Mouse (Mus musculus) stomach, embryonic 16.5 days (tissue): ENCODE results near the gene Hist1h4i. TPM values are rescaled to one million over a fixed set of nuclear protein-coding genes. Genes with fewer than 3 reads are reported as not detected.

Experiments
- ATAC-seq: fragments of 200-750 bp; cut with Nextera tagmentation; 2 replicates; pipeline ENCODE4 v1.8.0; 2017; ENCODE audit warnings: moderate number of reproducible peaks, moderate TSS enrichment; ENCODE audit not compliant: insufficient read depth, low FRiP score
- H3K27ac ChIP-seq: fragments of 300-500 bp; sonication (generic); 2 replicates; pipeline ENCODE4 v1.5.1; 2014; ENCODE audit warnings: low read length
- H3K27me3 ChIP-seq: fragments of 300-500 bp; sonication (generic); 2 replicates; pipeline ENCODE4 v1.6.1; 2014; ENCODE audit warnings: low read length, control low read depth, mixed read lengths; ENCODE audit not compliant: control insufficient read depth, insufficient read depth
- H3K36me3 ChIP-seq: fragments of 300-500 bp; sonication (generic); 2 replicates; pipeline ENCODE4 v1.6.1; 2014; ENCODE audit warnings: low read length; ENCODE audit not compliant: control insufficient read depth, insufficient read depth
- H3K4me1 ChIP-seq: fragments of 300-500 bp; sonication (generic); 2 replicates; pipeline ENCODE4 v1.6.1; 2014; ENCODE audit warnings: low read length, control low read depth, mixed read lengths; ENCODE audit not compliant: control insufficient read depth, insufficient read depth
- H3K4me2 ChIP-seq: fragments of 300-500 bp; sonication (generic); 2 replicates; pipeline ENCODE4 v1.6.1; 2014; ENCODE audit warnings: low read depth, low read length, mixed read lengths
- H3K4me3 ChIP-seq: fragments of 300-500 bp; sonication (generic); replicated peaks from 2 replicates; pipeline ENCODE4 v1.5.1; 2014; ENCODE audit warnings: mild to moderate bottlenecking, low read length
- H3K9ac ChIP-seq: fragments of 300-500 bp; sonication (generic); 2 replicates; pipeline ENCODE4 v1.6.1; 2014; ENCODE audit warnings: low read length
- H3K9me3 ChIP-seq: fragments of 300-500 bp; sonication (generic); replicated peaks from 2 replicates; pipeline ENCODE4 v1.6.1; 2016; ENCODE audit warnings: low read length, control low read depth; ENCODE audit not compliant: control insufficient read depth
- WGBS: fragments of 180-500 bp; shearing (Covaris S2); extraction: QIAGEN DNeasy Blood & Tissue Kit; methylation state at CpG from one replicate; pipeline ENCODE4 v1.1.7; 2014; 5-methylcytosine and 5-hydroxymethylcytosine counted together
- polyA plus RNA-seq: library from polyadenylated mRNA; unstranded; fragments of >200 nt; fragmentation: Nextera tagmentation; extraction: Ambion mirVana; gene quantifications from 2 replicates; pipeline ENCODE4 v1.2.1, GENCODE M21; 2015

Hist1h4i gene
- polyA plus RNA-seq, 1 experiment from 2014 or later = 15.5 TPM

DNA sequence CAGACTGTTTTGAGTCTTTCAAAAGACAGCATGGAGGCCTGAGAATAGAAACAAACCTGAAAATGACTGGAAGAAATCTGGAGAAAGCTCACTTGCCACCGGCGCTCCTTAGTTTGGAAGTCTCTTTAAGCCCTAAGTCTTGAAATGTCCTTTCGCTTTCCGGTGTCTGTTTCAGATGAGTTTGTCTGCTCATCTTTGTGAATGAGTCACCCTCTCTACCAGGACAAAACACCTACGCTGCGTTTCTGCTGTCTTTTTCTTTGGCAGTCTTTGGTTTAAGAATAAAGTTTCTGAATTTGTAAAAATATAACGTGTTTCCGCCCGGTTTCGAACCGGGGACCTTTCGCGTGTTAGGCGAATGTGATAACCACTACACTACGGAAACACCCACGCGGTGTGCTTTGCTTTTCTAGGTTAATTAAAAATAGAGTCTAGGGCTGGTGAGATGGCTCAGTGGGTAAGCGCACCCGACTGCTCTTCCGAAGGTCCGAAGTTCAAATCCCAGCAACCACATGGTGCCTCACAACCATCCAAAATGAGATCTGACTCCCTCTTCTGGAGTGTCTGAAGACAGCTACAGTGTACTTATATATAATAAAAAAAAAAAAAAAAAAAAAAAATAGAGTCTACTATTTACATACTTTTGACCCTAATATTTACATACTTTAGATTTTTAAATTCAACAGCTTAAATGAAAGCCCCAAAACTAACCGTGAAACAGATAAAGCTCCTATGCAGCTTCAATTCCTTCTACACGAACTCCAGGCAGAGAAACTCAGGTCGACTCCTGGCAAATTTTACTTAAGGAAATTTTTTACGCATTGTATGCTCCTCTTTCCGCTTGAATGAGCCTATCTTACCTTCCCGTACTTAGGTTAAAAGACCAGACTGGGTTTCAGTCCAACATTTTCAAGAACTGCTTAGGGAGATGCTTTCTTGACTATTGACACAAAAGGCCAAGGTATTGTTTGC is 25.4 kb downstream of the Hist1h4i start:
- 16% methylated on average over 27 of the region's 27 CpGs for WGBS
- H3K4me3 ChIP-seq = peak overlapping the region; percentile 7
- no peaks in the 10 kb centered on the region for H3K9me3 ChIP-seq

DNA sequence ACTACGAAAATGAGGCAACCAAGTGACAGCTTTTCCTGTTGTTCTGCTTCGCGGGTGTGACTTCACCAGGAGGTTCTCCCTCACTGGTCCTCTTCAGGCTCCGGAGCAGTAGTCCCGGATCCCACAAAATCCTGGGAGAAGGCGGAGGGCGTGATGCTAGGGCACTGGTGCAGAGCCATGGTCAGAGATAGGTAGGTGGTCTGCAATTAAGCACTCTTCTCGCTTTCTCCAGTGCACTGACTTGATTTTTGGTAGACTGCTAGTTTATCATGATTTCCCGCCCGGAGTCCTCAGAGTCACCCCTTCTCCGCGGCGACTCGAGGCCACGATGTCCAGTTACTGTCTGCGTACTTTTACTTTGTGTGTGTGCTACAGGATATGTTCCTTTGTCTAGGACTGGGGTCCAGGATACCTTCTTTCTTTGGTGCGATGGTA is 26.7 kb downstream of the Hist1h4i start:
- peak overlapping the region; percentile 28 for H3K4me2 ChIP-seq
- no peaks in the 10 kb centered on the region for H3K4me1 ChIP-seq
- 9% methylated on average over 17 of the region's 17 CpGs for WGBS
- H3K9ac ChIP-seq = no peak overlapping the region
- H3K36me3 ChIP-seq = no peaks in the 10 kb centered on the region
- peaks cover 44% of the 10 kb centered on the region for H3K27me3 ChIP-seq
- no peak overlapping the region for H3K27ac ChIP-seq
- no peaks in the 10 kb centered on the region for H3K9me3 ChIP-seq
- H3K4me3 ChIP-seq = peak overlapping the region; percentile 6
- no peak for ATAC-seq

More for the DNA sequence above, 25.4 kb downstream of the Hist1h4i start:
- ATAC-seq = peak; percentile 76
- no peak overlapping the region for H3K9ac ChIP-seq
- no peaks in the 10 kb centered on the region for H3K4me1 ChIP-seq
- H3K4me2 ChIP-seq = peak overlapping the region; percentile 20; the same call in 1 of the 2 replicates
- H3K27ac ChIP-seq = no peak overlapping the region
- H3K27me3 ChIP-seq = peaks cover 31% of the 10 kb centered on the region
- H3K36me3 ChIP-seq = no peaks in the 10 kb centered on the region

DNA sequence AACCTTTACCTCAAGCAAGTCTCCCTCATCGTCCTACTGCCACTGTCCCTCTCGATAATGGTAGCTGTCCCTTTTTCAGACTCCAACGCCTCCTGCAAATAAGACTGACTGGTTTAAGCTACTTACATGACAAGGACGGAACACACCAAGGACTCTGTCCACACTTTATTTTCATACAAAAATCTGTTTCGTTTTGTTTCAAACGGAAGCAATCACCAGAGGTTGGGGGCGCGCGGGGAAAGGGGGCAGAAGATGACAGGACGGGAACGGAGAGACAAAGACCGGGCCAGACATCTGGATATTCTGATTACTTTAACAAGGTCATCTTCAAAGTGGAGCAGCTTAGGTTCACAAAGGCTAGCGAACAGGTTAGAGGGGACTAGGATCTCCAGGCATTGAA is 27.4 kb downstream of the Hist1h4i start:
- H3K4me2 ChIP-seq = no peak overlapping the region
- ATAC-seq = no peak
- 25% methylated on average over 13 of the region's 13 CpGs for WGBS

DNA sequence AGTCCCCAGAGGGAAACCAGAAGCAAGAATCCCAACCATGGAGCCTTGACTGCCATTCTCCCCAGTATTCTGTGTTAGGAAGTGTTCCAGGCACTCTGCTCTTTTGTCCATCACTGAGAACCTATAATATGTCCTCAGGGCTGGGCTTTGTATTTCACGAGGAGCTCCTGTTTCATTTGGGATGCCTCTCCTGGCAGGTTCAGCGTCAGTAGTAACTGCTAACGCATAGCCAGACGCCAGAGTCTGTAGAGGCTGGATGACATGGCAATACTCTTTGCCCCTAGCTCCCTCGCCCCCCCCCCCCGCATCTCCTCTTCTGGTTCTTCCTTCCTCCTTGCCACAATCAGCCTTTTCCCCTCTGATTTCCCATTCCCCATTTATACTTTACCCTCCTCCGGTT is 31.5 kb downstream of the Hist1h4i start, which contains the start of gene Prss16:
Prss16 (minus strand) TSS at position 101 of the 400 bp plus-strand sequence.
- H3K9ac ChIP-seq = no peak within 1 kb of the TSS
- 41% methylated on average over 6 of the region's 7 CpGs for WGBS
- H3K36me3 ChIP-seq = no peaks in the 10 kb centered on the region
- no peak for ATAC-seq
- no peak within 1 kb of the TSS for H3K4me2 ChIP-seq
- peaks cover 80% of the 10 kb centered on the region for H3K27me3 ChIP-seq
- no peak within 1 kb of the TSS for H3K4me3 ChIP-seq
- H3K9me3 ChIP-seq = no peaks in the 10 kb centered on the region
- H3K27ac ChIP-seq = no peak within 1 kb of the TSS
- peaks cover 12% of the 10 kb centered on the region; the same call in 1 of the 2 replicates for H3K4me1 ChIP-seq

More for the DNA sequence above, 27.4 kb downstream of the Hist1h4i start:
- Histone ChIP-seq H3K9ac (no peak overlapping the region), H3K36me3 (no peaks in the 10 kb centered on the region), H3K27me3 (peaks cover 51% of the 10 kb centered on the region), H3K4me1 (no peaks in the 10 kb centered on the region), H3K4me3 (no peak overlapping the region), H3K27ac (no peak overlapping the region), H3K9me3 (no peaks in the 10 kb centered on the region)

DNA sequence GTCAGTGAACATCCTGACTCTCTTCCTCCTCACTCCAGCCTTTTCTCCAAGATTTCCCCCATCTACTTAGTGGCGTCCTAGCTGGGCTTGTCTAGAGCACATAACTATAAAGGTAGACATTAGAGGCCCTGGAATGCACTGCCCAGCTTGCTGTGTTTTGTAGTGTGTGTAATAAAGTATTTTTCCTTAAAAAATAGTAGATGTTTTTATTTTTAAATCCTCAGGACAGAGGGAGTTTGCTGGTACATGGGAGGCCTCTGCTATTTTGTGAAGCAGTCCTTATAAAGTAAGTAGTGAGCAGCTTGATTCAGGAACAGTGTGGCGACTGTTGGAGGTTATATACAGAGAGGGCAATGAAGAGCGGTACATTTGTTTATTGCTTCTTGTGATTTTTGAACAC is 32.5 kb downstream of the Hist1h4i start:
- no peak overlapping the region for H3K4me3 ChIP-seq
- no peaks in the 10 kb centered on the region for H3K9me3 ChIP-seq
- 77% methylated on average over 3 of the region's 3 CpGs for WGBS
- peaks cover 12% of the 10 kb centered on the region; the same call in 1 of the 2 replicates for H3K4me1 ChIP-seq
- H3K4me2 ChIP-seq = no peak overlapping the region
- ATAC-seq = no peak
- H3K9ac ChIP-seq = no peak overlapping the region
- peaks cover 84% of the 10 kb centered on the region for H3K27me3 ChIP-seq
- no peaks in the 10 kb centered on the region for H3K36me3 ChIP-seq
- no peak overlapping the region for H3K27ac ChIP-seq

DNA sequence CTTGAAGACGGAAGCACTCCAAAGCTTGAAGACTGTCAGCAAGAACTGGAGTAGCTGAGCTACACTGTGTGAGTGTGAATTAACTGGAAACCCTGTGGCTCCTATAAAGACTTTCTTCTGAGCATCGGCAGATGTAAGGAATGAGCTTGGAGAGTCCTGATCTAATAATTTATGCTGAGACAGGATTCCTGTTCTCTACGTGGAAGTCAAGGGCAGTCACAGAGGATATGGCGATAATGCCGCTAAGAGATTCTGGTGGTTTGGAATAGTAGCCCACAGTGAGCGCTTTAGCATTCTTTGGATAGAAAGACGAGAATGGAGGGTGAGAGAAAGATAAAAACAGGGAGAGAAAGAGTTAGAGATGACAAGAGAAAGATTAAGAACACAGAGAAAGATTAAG is 33.3 kb downstream of the Hist1h4i start:
- WGBS = 54% methylated on average over 7 of the region's 7 CpGs
- no peak for ATAC-seq
- no peaks in the 10 kb centered on the region for H3K9me3 ChIP-seq
- no peak overlapping the region for H3K9ac ChIP-seq
- H3K4me2 ChIP-seq = no peak overlapping the region
- H3K27me3 ChIP-seq = peaks cover 87% of the 10 kb centered on the region
- H3K4me3 ChIP-seq = no peak overlapping the region
- H3K27ac ChIP-seq = no peak overlapping the region
- H3K4me1 ChIP-seq = peaks cover 12% of the 10 kb centered on the region; the same call in 1 of the 2 replicates
- H3K36me3 ChIP-seq = no peaks in the 10 kb centered on the region

DNA sequence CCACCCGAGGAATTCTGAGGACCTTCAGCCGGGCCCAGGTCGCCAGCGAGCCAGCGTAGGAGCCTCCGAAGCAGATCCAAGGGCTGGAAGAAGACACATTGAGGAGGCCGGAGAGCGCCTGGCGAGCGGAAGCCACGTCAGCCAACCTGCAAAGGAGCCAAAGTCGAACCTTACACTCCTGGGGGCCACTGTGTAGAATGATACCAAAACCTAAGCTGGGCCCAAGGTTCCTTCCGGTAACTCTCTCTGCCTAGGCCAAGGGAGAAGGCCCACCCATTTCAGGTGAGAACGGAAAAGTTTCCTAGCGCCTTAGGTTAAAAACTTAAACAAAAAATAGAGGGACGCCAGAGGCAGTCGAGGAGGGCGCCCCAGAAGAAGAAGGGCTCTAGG is 34.0 kb downstream of the Hist1h4i start:
- 5% methylated on average over 18 of the region's 18 CpGs for whole genome bisulfite sequencing
- Histone ChIP-seq H3K4me1 (peaks cover 12% of the 10 kb centered on the region; the same call in 1 of the 2 replicates), H3K9ac (peak overlapping the region; percentile 63), H3K36me3 (no peaks in the 10 kb centered on the region), H3K27me3 (peaks cover 85% of the 10 kb centered on the region), H3K27ac (no peak overlapping the region), H3K9me3 (no peaks in the 10 kb centered on the region), H3K4me3 (peak overlapping the region; percentile 61), H3K4me2 (peak overlapping the region; percentile 86)
- no peak for ATAC-seq

DNA sequence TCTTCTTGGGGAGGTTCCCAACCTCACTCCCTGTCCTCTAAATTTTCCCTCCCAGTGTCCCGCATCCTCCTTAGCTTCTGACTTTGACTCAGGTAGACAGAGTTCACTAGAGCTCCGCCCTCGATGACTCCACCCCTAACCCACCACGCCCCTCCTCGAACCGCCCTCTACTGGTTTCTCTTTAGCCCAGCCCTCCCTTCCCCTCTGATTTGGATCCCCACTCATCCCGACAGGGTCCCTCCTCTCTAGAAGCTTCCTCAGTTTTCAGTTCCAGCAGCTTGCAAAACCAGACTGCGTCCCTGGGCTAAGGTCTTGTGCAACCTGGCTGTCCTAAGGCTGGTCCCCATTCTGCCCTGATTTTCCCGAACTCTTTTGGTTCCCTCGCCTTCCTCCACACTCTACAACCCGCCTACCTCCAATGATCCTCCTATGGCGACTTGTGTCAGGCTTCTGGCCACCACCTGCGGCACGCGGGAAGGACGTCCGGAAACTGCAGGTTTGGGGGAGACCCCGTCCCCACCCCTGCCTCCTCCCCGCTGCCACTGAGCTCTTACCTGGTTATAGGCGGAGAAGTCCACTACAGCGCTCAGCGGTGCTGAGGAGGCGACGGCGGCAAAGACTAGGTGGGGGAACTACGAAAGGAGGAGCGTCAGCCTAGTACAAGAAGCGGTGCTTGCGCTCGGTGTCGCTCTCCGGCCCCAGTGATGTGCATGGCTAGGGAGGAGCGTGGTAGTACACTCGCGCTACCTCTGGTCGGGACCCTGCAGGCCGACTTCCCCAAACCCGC is 34.6 kb downstream of the Hist1h4i start:
- Histone ChIP-seq H3K36me3 (no peaks in the 10 kb centered on the region), H3K27me3 (peaks cover 89% of the 10 kb centered on the region)

More for the DNA sequence above, 34.6 kb downstream of the Hist1h4i start:
- Histone ChIP-seq H3K27ac (0 out of 2 replicates have a peak overlapping the region, but pooled peaks have one; percentile 2), H3K4me3 (peak overlapping the region; percentile 61), H3K4me1 (peaks cover 12% of the 10 kb centered on the region; the same call in 1 of the 2 replicates), H3K9me3 (no peaks in the 10 kb centered on the region), H3K9ac (peak overlapping the region; percentile 63), H3K4me2 (peak overlapping the region; percentile 86)
- WGBS = under 1% methylated on average over 38 of the region's 38 CpGs
- ATAC-seq = peak; percentile 89
